Mouse (Mus musculus): ENCODE results near the gene Opn3. TPM values are rescaled to one million over a fixed set of nuclear protein-coding genes. Genes with fewer than 3 reads are reported as not detected.

The Opn3 gene
- total and polyA plus RNA-seq, 3 experiments, result 0.50 to 2.2 TPM; not detected in 1

DNA sequence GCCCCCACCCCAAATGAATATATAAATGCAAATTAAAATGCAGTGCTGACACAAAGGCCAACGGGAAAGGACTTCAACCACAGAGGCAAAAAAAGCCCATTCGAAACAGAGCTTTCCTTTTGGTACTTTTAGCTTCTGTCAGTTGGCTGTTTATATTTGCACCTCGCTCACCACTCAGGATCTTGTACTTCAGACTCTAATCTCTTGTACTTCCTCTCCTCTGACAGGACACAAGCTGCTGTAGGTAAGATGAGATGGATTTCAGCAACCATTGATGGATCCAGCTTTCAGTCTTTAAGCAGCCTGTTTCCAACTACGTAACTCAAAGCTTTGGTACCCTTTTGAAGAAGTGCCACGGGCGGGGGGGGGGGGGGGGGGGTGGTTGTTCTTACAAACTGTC, 11.6 kb downstream of the Opn3 start:
- no peaks in the 10 kb centered on the region for H3K79me2 ChIP-seq (ENCODE audit: control insufficient read depth, insufficient read depth, low read length, poor library complexity)
- H3K36me3 ChIP-seq (ENCODE audit: control insufficient read depth in 1 of 2, insufficient read depth in 2 of 2, low read length in 2 of 2), result peaks cover 0 to 7% of the 10 kb centered on the region in 2 experiments; a peak in 1 of 4 replicates
- no peak overlapping the region for H3K27ac ChIP-seq (ENCODE audit: control insufficient read depth, low read depth, low read length)
- peaks cover 0 to 4% of the 10 kb centered on the region in 2 experiments; a peak in 2 of 4 replicates for H3K4me1 ChIP-seq (ENCODE audit: control insufficient read depth in 1 of 2, insufficient read depth in 2 of 2, low read length in 2 of 2)
- peak; percentile 57 for DNase-seq (ENCODE audit: low read depth, low spot score)
- no peak overlapping the region for H3K4me3 ChIP-seq (ENCODE audit: control insufficient read depth in 1 of 2, insufficient read depth in 1 of 2, low read depth in 2 of 2, low read length in 2 of 2)
- no peaks in the 10 kb centered on the region for H3K9me3 ChIP-seq (replicated peaks; ENCODE audit: insufficient read depth, low read length)
- no peaks in the 10 kb centered on the region for H3K27me3 ChIP-seq (ENCODE audit: control insufficient read depth in 1 of 2, insufficient read depth in 2 of 2, low read length in 2 of 2)
- TF ChIP-seq USF1 (IDR thresholded peaks at IDR 0.05; ENCODE audit: low read depth, low read length), result no peak
- TF ChIP-seq CHD1 (IDR thresholded peaks at IDR 0.05; ENCODE audit: low read depth, low read length), result 0 out of 2 replicates have a peak, but pooled peaks have one; percentile 67
- peak; percentile 56; the same call in 1 of the 2 replicates for TF ChIP-seq SIN3A (IDR thresholded peaks at IDR 0.05; ENCODE audit: low read length)
- no peak overlapping the region for H3K9ac ChIP-seq (ENCODE audit: control insufficient read depth, low read depth, low read length, poor library complexity, severe bottlenecking)

GRCm38 (mm10) chr1:175677459-175677858, 15.1 kb downstream of the Opn3 start:
- no peaks in the 10 kb centered on the region for H3K9me3 ChIP-seq (replicated peaks; ENCODE audit: insufficient read depth, low read length)
- no peak for DNase-seq (ENCODE audit: low read depth, low spot score)
- H3K9ac ChIP-seq (ENCODE audit: control insufficient read depth, low read depth, low read length, poor library complexity, severe bottlenecking), result no peak overlapping the region
- peaks cover 0 to 4% of the 10 kb centered on the region in 2 experiments; a peak in 2 of 4 replicates for H3K4me1 ChIP-seq (ENCODE audit: control insufficient read depth in 1 of 2, insufficient read depth in 2 of 2, low read length in 2 of 2)
- no peak overlapping the region for H3K27ac ChIP-seq (ENCODE audit: control insufficient read depth, low read depth, low read length)
- no peaks in the 10 kb centered on the region for H3K79me2 ChIP-seq (ENCODE audit: control insufficient read depth, insufficient read depth, low read length, poor library complexity)
- H3K36me3 ChIP-seq (ENCODE audit: control insufficient read depth in 1 of 2, insufficient read depth in 2 of 2, low read length in 2 of 2), result peaks cover 0 to 7% of the 10 kb centered on the region in 2 experiments; a peak in 1 of 4 replicates
- H3K4me3 ChIP-seq (ENCODE audit: control insufficient read depth in 1 of 2, insufficient read depth in 1 of 2, low read depth in 2 of 2, low read length in 2 of 2), result no peak overlapping the region
- no peak for TF ChIP-seq ZKSCAN1 (IDR thresholded peaks at IDR 0.05; ENCODE audit: low read depth, low read length)
- H3K27me3 ChIP-seq (ENCODE audit: control insufficient read depth in 1 of 2, insufficient read depth in 2 of 2, low read length in 2 of 2), result no peaks in the 10 kb centered on the region

DNA sequence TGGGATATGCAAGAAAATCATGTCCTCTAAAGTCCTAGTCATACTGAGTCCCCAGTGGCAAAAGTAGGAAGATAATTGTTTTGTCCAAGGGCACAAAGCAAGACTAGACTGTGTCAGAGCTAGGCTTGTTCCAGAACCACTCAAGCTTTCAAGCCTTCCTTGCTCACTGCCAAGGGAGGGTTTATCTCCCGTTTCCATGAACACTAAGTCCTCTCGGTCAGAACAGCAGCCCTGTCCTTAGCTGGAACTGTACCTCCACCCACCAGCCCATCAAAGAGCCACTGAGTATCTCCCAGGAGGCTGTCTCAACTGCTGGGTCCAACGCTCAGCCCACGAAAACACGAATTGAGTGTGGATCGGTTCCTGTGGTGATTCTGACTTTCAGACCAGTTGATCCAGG, 17.5 kb downstream of the Opn3 start:
- Histone ChIP-seq H3K4me3 (ENCODE audit: control insufficient read depth in 1 of 2, insufficient read depth in 1 of 2, low read depth in 2 of 2, low read length in 2 of 2) (no peak overlapping the region), H3K27me3 (ENCODE audit: control insufficient read depth in 1 of 2, insufficient read depth in 2 of 2, low read length in 2 of 2) (no peaks in the 10 kb centered on the region), H3K9ac (ENCODE audit: control insufficient read depth, low read depth, low read length, poor library complexity, severe bottlenecking) (no peak overlapping the region), H3K4me1 (ENCODE audit: control insufficient read depth in 1 of 2, insufficient read depth in 2 of 2, low read length in 2 of 2) (no peaks in the 10 kb centered on the region), H3K36me3 (ENCODE audit: control insufficient read depth in 1 of 2, insufficient read depth in 2 of 2, low read length in 2 of 2) (no peaks in the 10 kb centered on the region), H3K9me3 (replicated peaks; ENCODE audit: insufficient read depth, low read length) (no peaks in the 10 kb centered on the region), H3K27ac (ENCODE audit: control insufficient read depth, low read depth, low read length) (no peak overlapping the region), H3K79me2 (ENCODE audit: control insufficient read depth, insufficient read depth, low read length, poor library complexity) (no peaks in the 10 kb centered on the region)
- DNase-seq (ENCODE audit: low read depth, low spot score), result no peak
- TF ChIP-seq ZC3H11A (IDR thresholded peaks at IDR 0.05; ENCODE audit: low read depth, low read length), result no peak
- no peak for TF ChIP-seq GATA1 (IDR thresholded peaks at IDR 0.05; ENCODE audit: low read depth, low read length)
- TF ChIP-seq KAT2A (conservative IDR thresholded peaks at IDR 0.05; ENCODE audit: low read depth, low read length), result no peak
- TF ChIP-seq E2F4 (IDR thresholded peaks at IDR 0.05; ENCODE audit: borderline replicate concordance, low read depth, low read length), result no peak
- no peak for TF ChIP-seq POLR2A (IDR thresholded peaks at IDR 0.05; ENCODE audit: control insufficient read depth in 1 of 2, insufficient read depth in 1 of 2, low read depth in 1 of 2, low read length in 2 of 2, poor library complexity in 1 of 2)
- TF ChIP-seq POLR2AphosphoS2 (IDR thresholded peaks at IDR 0.05; ENCODE audit: low read length), result no peak
- TF ChIP-seq SMC3 (IDR thresholded peaks at IDR 0.05; ENCODE audit: low read depth, low read length), result no peak
- TF ChIP-seq SIN3A (IDR thresholded peaks at IDR 0.05; ENCODE audit: low read length), result no peak
- TF ChIP-seq ELF1 (IDR thresholded peaks at IDR 0.05; ENCODE audit: low read depth, low read length), result no peak
- TF ChIP-seq CTCF (IDR thresholded peaks at IDR 0.05 in 2 of 3, conservative IDR thresholded peaks at IDR 0.05 in 1 of 3; ENCODE audit: control insufficient read depth in 1 of 3, insufficient read depth in 1 of 3, low read depth in 2 of 3, low read length in 3 of 3, poor library complexity in 1 of 3, severe bottlenecking in 1 of 3), result no peak
- no peak for TF ChIP-seq USF1 (IDR thresholded peaks at IDR 0.05; ENCODE audit: low read depth, low read length)
- TF ChIP-seq RCOR1 (IDR thresholded peaks at IDR 0.05; ENCODE audit: low read depth, low read length), result no peak
- no peak for TF ChIP-seq POLR2AphosphoS5 (IDR thresholded peaks at IDR 0.05; ENCODE audit: borderline replicate concordance, low read depth, low read length)
- no peak for TF ChIP-seq CHD2 (IDR thresholded peaks at IDR 0.05; ENCODE audit: low read length)
- no peak for TF ChIP-seq ETS1 (IDR thresholded peaks at IDR 0.05; ENCODE audit: low read depth, low read length)
- TF ChIP-seq USF2 (IDR thresholded peaks at IDR 0.05; ENCODE audit: borderline replicate concordance in 1 of 2, insufficient read depth in 1 of 2, low read depth in 1 of 2, low read length in 2 of 2), result no peak
- no peak for TF ChIP-seq ZMIZ1 (IDR thresholded peaks at IDR 0.05; ENCODE audit: low read depth, low read length)
- TF ChIP-seq CHD1 (IDR thresholded peaks at IDR 0.05; ENCODE audit: low read depth, low read length), result no peak
- TF ChIP-seq MYB (IDR thresholded peaks at IDR 0.05; ENCODE audit: low read depth, low read length), result no peak
- TF ChIP-seq UBTF (IDR thresholded peaks at IDR 0.05; ENCODE audit: borderline replicate concordance, insufficient read depth, low read depth, low read length), result no peak
